Mouse (Mus musculus) lung, postnatal 0 days (tissue): Measurements from ENCODE around the gene Tusc2. TPM values are rescaled to one million over a fixed set of nuclear protein-coding genes. Genes with fewer than 3 reads are reported as not detected.
A peak's percentile ranks its signal among the peaks of the same experiment; 100 is the strongest.

Experiments used
- ATAC-seq: fragments of 200-750 bp; cut with Nextera tagmentation; 2 replicates; pipeline ENCODE4 v1.8.0; 2017; ENCODE audit warnings: moderate library complexity
- DNase-seq: peaks from one replicate; pipeline ENCODE4 v3.0.0-alpha.2; 2016; ENCODE audit warnings: low spot score
- H3K27ac ChIP-seq: fragments of 300-500 bp; sonication (generic); 2 replicates; pipeline ENCODE4 v1.5.1; 2014; ENCODE audit warnings: antibody characterized with exemption, mild to moderate bottlenecking, low read length, mixed read lengths
- H3K27me3 ChIP-seq: fragments of 300-500 bp; sonication (generic); replicated peaks from 2 replicates; pipeline ENCODE4 v1.6.1; 2014; ENCODE audit warnings: low read length, mixed read lengths; ENCODE audit not compliant: insufficient read depth
- H3K36me3 ChIP-seq: fragments of 300-500 bp; sonication (generic); 2 replicates; pipeline ENCODE4 v1.6.1; 2014; ENCODE audit warnings: low read length, mixed read lengths; ENCODE audit not compliant: insufficient read depth
- H3K4me1 ChIP-seq: fragments of 300-500 bp; sonication (generic); 2 replicates; pipeline ENCODE4 v1.6.1; 2014; ENCODE audit warnings: antibody characterized with exemption, low read depth, low read length, mixed read lengths; ENCODE audit not compliant: insufficient read depth
- H3K4me2 ChIP-seq: fragments of 300-500 bp; sonication (generic); replicated peaks from 2 replicates; pipeline ENCODE4 v1.6.1; 2014; ENCODE audit warnings: low read depth, mild to moderate bottlenecking, low read length, moderate library complexity, mixed read lengths
- H3K4me3 ChIP-seq: fragments of 300-500 bp; sonication (generic); 2 replicates; pipeline ENCODE4 v1.5.1; 2014; ENCODE audit warnings: low read depth, low read length
- H3K9ac ChIP-seq: fragments of 300-500 bp; sonication (generic); replicated peaks from 2 replicates; pipeline ENCODE4 v1.6.1; 2014; ENCODE audit warnings: low read depth, mild to moderate bottlenecking
- H3K9me3 ChIP-seq: fragments of 300-500 bp; sonication (generic); 2 replicates; pipeline ENCODE4 v1.6.1; 2016; ENCODE audit warnings: low read length, mixed read lengths
- CTCF ChIP-seq: IDR thresholded peaks from 2 replicates; pipeline ENCODE4 v1.5.1; 2016; ENCODE audit warnings: antibody characterized with exemption, mild to moderate bottlenecking
- EP300 ChIP-seq: IDR thresholded peaks from 2 replicates; pipeline ENCODE4 v1.6.1; 2016; ENCODE audit warnings: antibody characterized with exemption, mild to moderate bottlenecking, control low read depth
- WGBS: fragments of 180-500 bp; shearing (Covaris S2); extraction: QIAGEN DNeasy Blood & Tissue Kit; methylation state at CpG from one replicate; pipeline ENCODE4 v1.1.7; 2014; 5-methylcytosine and 5-hydroxymethylcytosine counted together
- polyA plus RNA-seq: library from polyadenylated mRNA; unstranded; fragments of >200 nt; fragmentation: Nextera tagmentation; extraction: Ambion mirVana; gene quantifications from 2 replicates; pipeline ENCODE4 v1.2.1, GENCODE M21; 2015

Tusc2 gene
- polyA plus RNA-seq, 1 experiment from 2014 or later = 41.5 TPM

- Histone ChIP-seq H3K36me3 (no peaks in the 10 kb centered on the region), H3K27me3 (peaks cover 18% of the 10 kb centered on the region), H3K4me2 (peak overlapping the region; percentile 53), H3K9me3 (no peaks in the 10 kb centered on the region), H3K4me1 (peaks cover 4% of the 10 kb centered on the region; the same call in 1 of the 2 replicates), H3K9ac (no peak overlapping the region), H3K27ac (no peak overlapping the region), H3K4me3 (peak overlapping the region; percentile 24)
- ATAC-seq (peak; percentile 79), DNase-seq (peak; percentile 68)
- TF ChIP-seq CTCF (no peak; the same call in 1 of the 2 replicates), EP300 (no peak)
- WGBS = 6% methylated on average over 44 of the region's 44 CpGs
Observed at GRCm38 (mm10) chr9:107526198-107527026, 36.6 kb upstream of the Tusc2 start.

- peak within 1 kb of the TSS; percentile 95 for H3K4me2 ChIP-seq
- peak; percentile 100 for ATAC-seq
- H3K36me3 ChIP-seq = peaks cover 12% of the 10 kb centered on the region
- no peak for TF ChIP-seq EP300
- peak; percentile 43 for TF ChIP-seq CTCF
- WGBS = 3% methylated on average over 48 of the region's 48 CpGs
- H3K4me3 ChIP-seq = peak within 1 kb of the TSS; percentile 83
- peaks cover 21% of the 10 kb centered on the region; the same call in 1 of the 2 replicates for H3K4me1 ChIP-seq
- peak within 1 kb of the TSS; percentile 86 for H3K27ac ChIP-seq
- DNase-seq = peak; percentile 99
- peak within 1 kb of the TSS; percentile 92 for H3K9ac ChIP-seq
- H3K9me3 ChIP-seq = no peaks in the 10 kb centered on the region
- H3K27me3 ChIP-seq = no peaks in the 10 kb centered on the region
Observed at GRCm38 (mm10) chr9:107533791-107534407, 29.2 kb upstream of the Tusc2 start, which contains the start of gene Tmem115. Gene Tmem115 (plus strand): TSS chr9:107533945.

DNA sequence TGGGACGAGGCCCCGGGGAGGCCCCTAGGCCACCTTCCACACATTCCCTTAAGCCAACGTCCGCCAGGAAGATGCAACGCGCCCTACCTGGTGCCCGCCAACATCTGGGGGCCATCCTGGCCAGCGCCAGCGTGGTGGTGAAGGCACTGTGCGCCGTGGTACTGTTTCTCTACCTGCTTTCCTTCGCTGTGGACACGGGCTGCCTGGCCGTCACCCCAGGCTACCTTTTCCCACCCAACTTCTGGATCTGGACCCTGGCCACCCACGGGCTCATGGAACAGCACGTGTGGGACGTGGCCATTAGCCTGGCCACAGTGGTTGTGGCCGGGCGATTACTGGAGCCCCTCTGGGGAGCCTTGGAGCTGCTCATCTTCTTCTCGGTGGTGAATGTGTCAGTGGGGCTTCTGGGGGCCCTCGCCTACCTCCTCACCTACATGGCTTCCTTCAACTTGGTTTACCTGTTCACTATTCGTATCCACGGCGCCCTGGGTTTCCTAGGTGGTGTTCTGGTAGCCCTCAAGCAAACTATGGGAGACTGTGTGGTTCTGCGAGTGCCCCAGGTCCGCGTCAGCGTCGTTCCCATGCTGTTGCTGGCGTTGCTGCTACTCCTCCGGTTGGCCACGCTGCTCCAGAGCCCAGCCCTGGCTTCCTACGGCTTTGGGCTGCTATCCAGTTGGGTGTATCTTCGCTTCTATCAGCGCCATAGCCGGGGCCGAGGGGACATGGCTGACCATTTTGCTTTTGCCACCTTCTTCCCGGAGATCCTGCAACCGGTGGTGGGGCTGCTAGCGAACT is 28.4 kb upstream of the Tusc2 start:
- DNase-seq (peak; percentile 50), ATAC-seq (no peak)
- peaks cover 16% of the 10 kb centered on the region for H3K36me3 ChIP-seq
- no peaks in the 10 kb centered on the region for H3K9me3 ChIP-seq
- peaks cover 21% of the 10 kb centered on the region; the same call in 1 of the 2 replicates for H3K4me1 ChIP-seq
- H3K4me3 ChIP-seq = peak overlapping the region; percentile 83
- peak overlapping the region; percentile 92 for H3K9ac ChIP-seq
- H3K4me2 ChIP-seq = peak overlapping the region; percentile 95
- peak overlapping the region; percentile 86 for H3K27ac ChIP-seq
- no peaks in the 10 kb centered on the region for H3K27me3 ChIP-seq
- TF ChIP-seq EP300 (no peak), CTCF (no peak)
- WGBS = under 1% methylated on average over 40 of the region's 40 CpGs

- no peak for ATAC-seq
- 92% methylated on average over 7 of the region's 7 CpGs for WGBS
Observed at GRCm38 (mm10) chr9:107538231-107538630, 24.8 kb upstream of the Tusc2 start.

GRCm38 (mm10) chr9:107538711-107539110 is 24.3 kb upstream of the Tusc2 start:
- H3K27ac ChIP-seq = no peak overlapping the region
- H3K9me3 ChIP-seq = no peaks in the 10 kb centered on the region
- ATAC-seq (no peak), DNase-seq (no peak)
- H3K36me3 ChIP-seq = peaks cover 22% of the 10 kb centered on the region
- no peak overlapping the region for H3K9ac ChIP-seq
- no peaks in the 10 kb centered on the region for H3K27me3 ChIP-seq
- H3K4me2 ChIP-seq = no peak overlapping the region
- WGBS = 92% methylated on average over 3 of the region's 3 CpGs
- H3K4me3 ChIP-seq = no peak overlapping the region
- TF ChIP-seq EP300 (no peak), CTCF (no peak)
- peaks cover 32% of the 10 kb centered on the region; the same call in 1 of the 2 replicates for H3K4me1 ChIP-seq

More at GRCm38 (mm10) chr9:107538231-107538630, 24.8 kb upstream of the Tusc2 start:
- H3K4me3 ChIP-seq = no peak overlapping the region
- H3K36me3 ChIP-seq = peaks cover 22% of the 10 kb centered on the region
- no peaks in the 10 kb centered on the region for H3K27me3 ChIP-seq
- H3K9ac ChIP-seq = no peak overlapping the region
- no peaks in the 10 kb centered on the region for H3K9me3 ChIP-seq
- peaks cover 32% of the 10 kb centered on the region; the same call in 1 of the 2 replicates for H3K4me1 ChIP-seq
- H3K4me2 ChIP-seq = no peak overlapping the region
- DNase-seq = no peak
- no peak overlapping the region for H3K27ac ChIP-seq
- TF ChIP-seq CTCF (no peak), EP300 (no peak)

- no peak for ATAC-seq
- H3K4me3 ChIP-seq = no peak overlapping the region
Observed at GRCm38 (mm10) chr9:107539940-107540339, 23.1 kb upstream of the Tusc2 start.

More at GRCm38 (mm10) chr9:107539940-107540339, 23.1 kb upstream of the Tusc2 start:
- Histone ChIP-seq H3K9me3 (no peaks in the 10 kb centered on the region), H3K27me3 (no peaks in the 10 kb centered on the region), H3K36me3 (peaks cover 28% of the 10 kb centered on the region), H3K4me2 (no peak overlapping the region), H3K9ac (no peak overlapping the region), H3K4me1 (peaks cover 32% of the 10 kb centered on the region; the same call in 1 of the 2 replicates), H3K27ac (no peak overlapping the region)
- TF ChIP-seq CTCF = no peak
- TF ChIP-seq EP300 = no peak
- WGBS = 95% methylated on average over 8 of the region's 8 CpGs
- no peak for DNase-seq
